Mouse (Mus musculus) spleen, adult 2 months (tissue): ENCODE results near the gene Adamts9.

ENCODE experiments used
- CTCF ChIP-seq: fragments of 200-500 bp; IDR thresholded peaks from 2 replicates; pipeline ENCODE4 v1.5.1; 2011; ENCODE audit warnings: mild to moderate bottlenecking, inconsistent platforms; ENCODE audit not compliant: insufficient read depth, insufficient read length, insufficient replicate concordance; ENCODE audit errors: extremely low read depth
- POLR2A ChIP-seq: fragments of 200-500 bp; IDR thresholded peaks from 2 replicates; pipeline ENCODE4 v1.6.1; 2011; ENCODE audit warnings: low read depth, low read length, inconsistent platforms

- no peak for TF ChIP-seq POLR2A
- no peak for TF ChIP-seq CTCF
Observed at GRCm38 (mm10) chr6:92981451-92982186, 38.3 kb upstream of the Adamts9 start.
